Comparison of ENCODE assay signal across 7 mouse cellular contexts in genomic region chr5:66546969-66547511, GRCm38 (mm10).
DNase-seq lines count a peak whose midpoint lies in the region; ATAC-seq and TF ChIP-seq lines count a peak whose summit lies in the region.

No protein-coding gene starts in this region.

- H3K4me1 ChIP-seq in heart, embryonic 11.5 days (ENCODE audit: control insufficient read depth, insufficient read depth, low read length) = peaks cover 17% of the 10 kb centered on the region
- H3K4me1 ChIP-seq in stomach, postnatal 0 days (replicated peaks; ENCODE audit: control insufficient read depth, insufficient read depth) = no peaks in the 10 kb centered on the region
- no peaks in the 10 kb centered on the region for H3K4me1 ChIP-seq in liver, postnatal 0 days (ENCODE audit: insufficient read depth)

- H3K27me3 ChIP-seq in heart, embryonic 11.5 days (ENCODE audit: control insufficient read depth, insufficient read depth, low read length) = no peaks in the 10 kb centered on the region
- no peaks in the 10 kb centered on the region for H3K27me3 ChIP-seq in stomach, postnatal 0 days (ENCODE audit: control insufficient read depth, insufficient read depth, low read length)
- no peaks in the 10 kb centered on the region for H3K27me3 ChIP-seq in liver, postnatal 0 days (ENCODE audit: insufficient read depth, low read length)

- H3K4me2 ChIP-seq in heart, embryonic 11.5 days = no peak overlapping the region
- H3K4me2 ChIP-seq in stomach, postnatal 0 days (replicated peaks; ENCODE audit: low read depth) = no peak overlapping the region
- no peak overlapping the region for H3K4me2 ChIP-seq in liver, postnatal 0 days (ENCODE audit: low read depth, low read length)

- peaks cover 3% of the 10 kb centered on the region; the same call in 1 of the 2 replicates for H3K36me3 ChIP-seq in heart, embryonic 11.5 days (ENCODE audit: control insufficient read depth, insufficient read depth, low read length)
- H3K36me3 ChIP-seq in stomach, postnatal 0 days (ENCODE audit: control insufficient read depth, insufficient read depth, low read length) = no peaks in the 10 kb centered on the region
- H3K36me3 ChIP-seq in liver, postnatal 0 days (replicated peaks; ENCODE audit: insufficient read depth, low read length) = no peaks in the 10 kb centered on the region

- whole genome bisulfite sequencing in heart, embryonic 11.5 days (ENCODE audit: insufficient replicate concordance) = 44% methylated on average over 12 of the region's 12 CpGs
- WGBS in stomach, postnatal 0 days = 52% methylated on average over 12 of the region's 12 CpGs
- WGBS in liver, postnatal 0 days (ENCODE audit: insufficient replicate concordance) = 66% methylated on average over 12 of the region's 12 CpGs

- H3K9me3 ChIP-seq in heart, embryonic 11.5 days (replicated peaks; ENCODE audit: control insufficient read depth, low read length) = 0 out of 2 replicates have a peak, but pooled peaks cover 3% of the 10 kb centered on the region
- H3K9me3 ChIP-seq in stomach, postnatal 0 days (ENCODE audit: control insufficient read depth, low read length) = peaks cover 3% of the 10 kb centered on the region; the same call in 1 of the 2 replicates
- no peaks in the 10 kb centered on the region for H3K9me3 ChIP-seq in liver, postnatal 0 days (ENCODE audit: low read length)

- DNase-seq in MN1 (ENCODE audit: low spot score) = peak; percentile 57
- DNase-seq in adrenal gland, adult (ENCODE audit: inconsistent age in 2 of 2, low spot score in 1 of 2) = peak; percentile 89 to 96
- peak; percentile 87 for DNase-seq in kidney, postnatal 10 days
- DNase-seq in stomach, postnatal 0 days (ENCODE audit: low spot score) = no peak
- no peak for DNase-seq in spleen, postnatal 14 days (ENCODE audit: low spot score in 2 of 2)
- DNase-seq in liver, postnatal 0 days = no peak

- TF ChIP-seq CTCF in stomach, postnatal 0 days (IDR thresholded peaks at IDR 0.05; ENCODE audit: low read depth) = no peak
- no peak for TF ChIP-seq CTCF in liver, postnatal 0 days (IDR thresholded peaks at IDR 0.05; ENCODE audit: low read depth)

- H3K9ac ChIP-seq in heart, embryonic 11.5 days (ENCODE audit: low read depth, low read length) = no peak overlapping the region
- H3K9ac ChIP-seq in stomach, postnatal 0 days (ENCODE audit: low read length) = no peak overlapping the region
- H3K9ac ChIP-seq in liver, postnatal 0 days (replicated peaks) = no peak overlapping the region

- ATAC-seq in heart, embryonic 11.5 days (replicated peaks; ENCODE audit: insufficient number of reproducible peaks, low FRiP score, low TSS enrichment) = no peak
- ATAC-seq in stomach, postnatal 0 days (ENCODE audit: low FRiP score, low TSS enrichment) = no peak
- no peak for ATAC-seq in liver, postnatal 0 days

- no peak overlapping the region for H3K4me3 ChIP-seq in heart, embryonic 11.5 days (ENCODE audit: low read depth, low read length)
- no peak overlapping the region for H3K4me3 ChIP-seq in stomach, postnatal 0 days (ENCODE audit: low read depth, low read length)
- H3K4me3 ChIP-seq in liver, postnatal 0 days (ENCODE audit: low read depth, low read length) = no peak overlapping the region

- H3K27ac ChIP-seq in heart, embryonic 11.5 days (ENCODE audit: low read depth, low read length) = peak overlapping the region; percentile 43
- no peak overlapping the region; the same call in 1 of the 2 replicates for H3K27ac ChIP-seq in stomach, postnatal 0 days (replicated peaks)
- H3K27ac ChIP-seq in liver, postnatal 0 days (ENCODE audit: low read depth) = no peak overlapping the region

- no peak for TF ChIP-seq EP300 in stomach, postnatal 0 days (optimal IDR thresholded peaks at IDR 0.05)
- TF ChIP-seq EP300 in liver, postnatal 0 days (IDR thresholded peaks at IDR 0.05; ENCODE audit: low read depth) = no peak

Comparison
In these comparisons a context has a peak if more than half of its experiments do, and no peak if none do; other contexts are left out.
1. DNase-seq: peak in MN1 (single experiment), adrenal gland, adult (2 of 2) and kidney, postnatal 10 days (single experiment); none in stomach, postnatal 0 days (single experiment), spleen, postnatal 14 days (0 of 2) and liver, postnatal 0 days (single experiment).